Mouse (Mus musculus): Measurements from ENCODE around the gene Carmil2. TPM values are rescaled to one million over a fixed set of nuclear protein-coding genes. Genes with fewer than 3 reads are reported as not detected.
A peak's percentile ranks its signal among the peaks of the same experiment; 100 is the strongest.

Gene Carmil2
- polyA plus RNA-seq, 1 experiment from 2014 or later: 0.26 TPM

DNA sequence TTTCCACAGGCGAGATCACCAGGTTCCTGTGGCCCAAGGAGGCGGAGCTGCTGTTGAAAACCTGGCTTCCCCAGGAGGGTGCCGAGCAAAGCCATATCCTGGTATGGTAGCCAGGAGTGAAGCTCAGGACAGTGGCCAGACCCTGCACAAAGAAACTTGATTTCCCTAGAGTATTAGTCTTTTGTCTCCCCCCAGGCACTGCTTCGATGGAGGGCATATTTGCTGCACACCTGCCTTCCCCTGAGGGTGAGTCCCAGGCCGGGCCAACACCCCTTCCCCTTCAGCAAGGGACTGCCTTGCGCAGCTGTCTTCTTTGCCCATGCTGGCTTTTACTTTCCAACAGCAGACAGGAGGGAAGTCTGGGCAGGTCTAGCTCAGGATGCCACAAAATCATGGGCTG, 477 bp downstream of the Carmil2 start:
- Histone ChIP-seq H3K4me1 (replicated peaks) (peaks cover 6% of the 10 kb centered on the region), H3K27ac (no peak overlapping the region), H3K4me2 (peak overlapping the region; percentile 53; the same call in 1 of the 2 replicates), H3K4me3 (no peak overlapping the region), H3K36me3 (peaks cover 14% of the 10 kb centered on the region), H3K9me3 (replicated peaks) (no peaks in the 10 kb centered on the region), H3K9ac (no peak overlapping the region), H3K27me3 (peaks cover 16% of the 10 kb centered on the region)
- ATAC-seq (replicated peaks; ENCODE audit: insufficient number of reproducible peaks, insufficient read depth, low FRiP score, low read depth): no peak
- 66% methylated on average over 6 of the region's 6 CpGs for WGBS

DNA sequence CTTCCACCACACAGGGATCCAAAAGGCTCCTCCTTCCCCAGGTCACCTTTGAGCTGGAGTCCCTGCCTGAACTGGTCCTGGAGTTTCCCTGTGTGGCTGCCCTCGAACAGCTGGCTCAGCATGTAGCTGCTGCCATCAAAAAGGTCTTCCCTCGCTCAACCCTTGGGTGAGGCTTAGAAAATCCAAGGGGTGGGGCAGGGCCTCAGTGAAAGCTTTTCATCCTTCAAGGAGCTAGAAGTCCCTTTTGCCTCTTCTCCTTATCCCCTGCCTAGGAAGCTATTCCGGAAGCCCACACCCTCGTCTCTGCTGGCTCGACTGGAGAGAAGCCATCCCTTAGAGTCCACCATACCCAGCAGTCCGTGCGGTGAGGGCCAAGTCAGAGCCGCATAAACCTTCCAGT, 1.4 kb downstream of the Carmil2 start:
- no peak overlapping the region for H3K27ac ChIP-seq
- H3K27me3 ChIP-seq: peaks cover 16% of the 10 kb centered on the region
- H3K9ac ChIP-seq: no peak overlapping the region
- peaks cover 6% of the 10 kb centered on the region for H3K4me1 ChIP-seq (replicated peaks)
- WGBS: 58% methylated on average over 8 of the region's 8 CpGs
- no peaks in the 10 kb centered on the region for H3K9me3 ChIP-seq (replicated peaks)
- H3K4me3 ChIP-seq: no peak overlapping the region
- H3K36me3 ChIP-seq: peaks cover 8% of the 10 kb centered on the region; the same call in 1 of the 2 replicates
- H3K4me2 ChIP-seq: no peak overlapping the region
- no peak for ATAC-seq (replicated peaks; ENCODE audit: insufficient number of reproducible peaks, insufficient read depth, low FRiP score, low read depth)

DNA sequence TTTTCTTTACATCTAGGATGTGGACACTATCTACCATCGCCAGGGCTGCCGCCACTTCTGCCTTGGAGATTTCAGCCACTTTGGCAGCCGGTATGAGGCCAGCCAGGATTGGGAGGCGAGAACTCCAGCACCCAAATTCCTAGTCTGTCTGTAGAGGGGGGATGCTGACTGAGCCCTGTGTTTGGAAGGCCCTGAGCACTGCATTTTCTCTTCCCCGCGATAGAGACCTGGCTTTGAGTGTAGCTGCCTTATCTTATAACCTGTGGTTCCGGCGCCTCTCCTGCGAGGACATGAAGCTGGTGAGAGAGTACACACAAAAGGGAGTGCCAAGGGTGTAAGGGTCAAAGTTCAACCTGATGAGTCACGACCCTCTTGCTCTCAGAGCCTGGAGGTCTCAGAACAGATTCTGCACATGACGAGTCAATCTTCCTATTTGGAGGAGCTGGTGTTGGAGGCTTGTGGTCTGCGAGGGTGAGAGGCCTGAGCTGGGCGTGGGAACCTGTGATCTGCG, 2.2 kb downstream of the Carmil2 start:
- no peaks in the 10 kb centered on the region for H3K9me3 ChIP-seq (replicated peaks)
- H3K27me3 ChIP-seq: peaks cover 16% of the 10 kb centered on the region
- H3K4me1 ChIP-seq (replicated peaks): peaks cover 6% of the 10 kb centered on the region
- no peak overlapping the region for H3K27ac ChIP-seq
- H3K4me2 ChIP-seq: no peak overlapping the region
- WGBS: 38% methylated on average over 14 of the region's 14 CpGs
- no peak overlapping the region for H3K4me3 ChIP-seq
- H3K36me3 ChIP-seq: no peaks in the 10 kb centered on the region
- ATAC-seq (replicated peaks; ENCODE audit: insufficient number of reproducible peaks, insufficient read depth, low FRiP score, low read depth): no peak
- no peak overlapping the region for H3K9ac ChIP-seq

DNA sequence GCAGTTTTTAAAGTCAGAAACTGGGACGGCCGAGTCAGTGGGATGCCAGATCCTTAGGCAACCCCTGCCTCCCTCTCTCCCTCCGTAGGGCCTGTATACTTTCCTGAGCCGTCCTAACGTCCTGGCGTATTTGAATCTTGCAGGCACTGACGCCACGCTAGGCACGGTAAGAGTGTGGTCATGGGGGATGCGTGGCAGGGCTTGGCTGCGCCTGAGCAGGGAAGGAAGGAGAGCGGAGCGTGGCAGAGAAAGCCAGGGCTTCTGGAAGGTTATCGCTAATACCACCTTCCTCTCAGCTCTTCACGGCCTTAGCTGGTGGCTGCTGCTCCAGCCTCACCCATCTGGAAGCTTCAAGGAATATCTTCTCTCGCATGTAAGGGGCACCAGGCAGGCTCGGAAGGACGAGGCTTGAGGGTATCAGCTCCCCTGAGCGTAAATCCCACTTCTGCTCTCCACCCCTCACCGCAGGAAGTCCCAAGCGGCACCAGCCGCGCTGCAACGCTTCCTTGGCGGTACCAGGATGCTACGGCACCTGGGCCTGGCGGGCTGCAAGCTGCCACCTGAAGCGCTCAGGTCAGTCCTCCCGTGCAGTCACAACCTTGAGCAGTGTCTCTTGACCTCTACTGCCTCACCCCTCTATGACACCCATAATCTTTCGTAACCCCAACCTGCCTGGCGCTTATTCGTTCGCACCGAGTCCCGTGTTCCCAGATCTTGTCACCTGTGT, 3.3 kb downstream of the Carmil2 start:
- Histone ChIP-seq H3K4me3 (no peak overlapping the region), H3K9me3 (replicated peaks) (no peaks in the 10 kb centered on the region), H3K27ac (no peak overlapping the region), H3K4me2 (no peak overlapping the region), H3K36me3 (no peaks in the 10 kb centered on the region), H3K4me1 (replicated peaks) (peaks cover 16% of the 10 kb centered on the region), H3K27me3 (peaks cover 23% of the 10 kb centered on the region), H3K9ac (no peak overlapping the region)
- WGBS: 60% methylated on average over 35 of the region's 35 CpGs
- ATAC-seq (replicated peaks; ENCODE audit: insufficient number of reproducible peaks, insufficient read depth, low FRiP score, low read depth): no peak

DNA sequence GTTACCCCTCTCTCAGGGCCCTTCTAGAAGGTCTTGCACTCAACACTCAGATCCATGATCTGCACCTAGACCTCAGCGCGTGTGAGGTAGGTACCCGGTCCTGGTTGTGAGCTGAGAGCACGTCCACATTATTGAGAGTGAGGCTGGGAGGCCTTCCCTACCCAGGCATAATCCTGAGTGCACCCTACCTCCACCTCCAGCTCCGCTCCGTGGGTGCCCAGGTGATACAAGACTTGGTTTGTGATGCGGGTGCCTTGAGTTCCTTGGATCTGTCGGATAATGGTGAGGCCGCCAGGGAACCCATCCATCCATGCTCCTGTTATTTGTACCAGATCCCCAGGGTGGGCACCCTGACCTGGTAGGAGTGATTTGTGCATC, 3.9 kb downstream of the Carmil2 start:
- Histone ChIP-seq H3K27me3 (peaks cover 24% of the 10 kb centered on the region), H3K4me1 (replicated peaks) (peaks cover 17% of the 10 kb centered on the region), H3K9ac (no peak overlapping the region), H3K36me3 (no peaks in the 10 kb centered on the region), H3K4me3 (no peak overlapping the region), H3K4me2 (no peak overlapping the region), H3K27ac (no peak overlapping the region), H3K9me3 (replicated peaks) (no peaks in the 10 kb centered on the region)
- WGBS: 84% methylated on average over 9 of the region's 9 CpGs
- ATAC-seq (replicated peaks; ENCODE audit: insufficient number of reproducible peaks, insufficient read depth, low FRiP score, low read depth): no peak

DNA sequence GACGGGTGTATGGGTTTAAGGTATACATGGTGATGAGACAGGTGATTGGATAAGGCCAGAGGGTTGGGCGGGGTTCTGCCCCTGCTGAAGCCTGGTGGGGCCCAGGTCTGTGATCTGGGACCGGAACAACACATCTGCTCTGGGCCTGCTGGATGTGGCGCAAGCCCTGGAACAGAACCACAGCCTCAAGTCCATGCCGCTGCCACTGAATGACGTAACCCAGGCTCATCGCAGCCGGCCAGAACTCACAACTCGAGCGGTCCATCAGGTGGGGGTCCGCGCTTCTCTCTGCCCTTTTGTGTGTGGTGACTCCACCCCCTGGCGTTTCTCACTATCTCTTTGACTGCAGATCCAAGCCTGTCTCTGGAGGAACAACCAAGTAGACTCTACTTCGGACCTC, 4.9 kb downstream of the Carmil2 start:
- H3K27me3 ChIP-seq: peaks cover 30% of the 10 kb centered on the region
- H3K9ac ChIP-seq: no peak overlapping the region
- no peak overlapping the region for H3K4me2 ChIP-seq
- H3K9me3 ChIP-seq (replicated peaks): no peaks in the 10 kb centered on the region
- no peak overlapping the region for H3K27ac ChIP-seq
- no peak for ATAC-seq (replicated peaks; ENCODE audit: insufficient number of reproducible peaks, insufficient read depth, low FRiP score, low read depth)
- WGBS: 75% methylated on average over 14 of the region's 14 CpGs
- H3K36me3 ChIP-seq: no peaks in the 10 kb centered on the region
- no peak overlapping the region for H3K4me3 ChIP-seq
- H3K4me1 ChIP-seq (replicated peaks): peaks cover 13% of the 10 kb centered on the region

DNA sequence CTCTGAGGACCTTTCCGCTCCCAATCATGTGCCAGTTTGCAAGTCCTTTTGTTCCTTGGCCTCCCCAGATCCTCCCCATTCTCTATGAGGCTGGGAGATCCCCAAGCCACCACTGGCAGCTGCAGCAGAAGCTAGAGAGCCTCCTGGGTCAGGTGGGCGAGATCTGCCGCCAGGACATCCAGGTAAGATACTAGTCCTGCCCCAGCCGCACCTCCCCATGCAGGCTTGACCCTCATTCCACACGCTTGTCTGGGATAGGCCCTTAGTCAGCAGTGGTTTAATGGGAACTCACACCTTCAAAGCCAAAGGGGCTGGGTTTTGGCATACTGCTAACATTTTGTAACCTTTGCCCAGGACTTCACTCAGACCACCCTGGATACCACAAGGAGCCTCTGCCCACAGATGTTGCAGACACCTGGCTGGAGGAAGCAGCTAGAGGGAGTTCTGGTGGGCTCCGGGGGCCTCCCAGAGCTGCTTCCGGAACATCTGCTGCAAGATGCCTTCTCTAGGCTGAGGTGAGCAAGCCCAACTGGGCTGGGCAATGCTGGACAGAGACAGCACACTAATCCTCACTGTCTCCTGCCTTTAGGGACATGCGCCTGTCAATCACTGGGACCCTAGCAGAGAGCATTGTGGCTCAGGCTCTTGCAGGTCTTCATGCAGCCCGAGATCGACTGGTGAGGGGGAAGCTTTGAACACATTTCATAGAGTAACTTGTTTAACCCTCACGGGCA, 6.5 kb downstream of the Carmil2 start:
- no peak overlapping the region for H3K4me2 ChIP-seq
- H3K36me3 ChIP-seq: peaks cover 9% of the 10 kb centered on the region; the same call in 1 of the 2 replicates
- WGBS: 87% methylated on average over 11 of the region's 11 CpGs
- ATAC-seq (replicated peaks; ENCODE audit: insufficient number of reproducible peaks, insufficient read depth, low FRiP score, low read depth): no peak
- H3K27ac ChIP-seq: no peak overlapping the region
- peaks cover 10% of the 10 kb centered on the region for H3K4me1 ChIP-seq (replicated peaks)
- no peaks in the 10 kb centered on the region for H3K9me3 ChIP-seq (replicated peaks)
- no peak overlapping the region for H3K9ac ChIP-seq
- H3K27me3 ChIP-seq: peaks cover 25% of the 10 kb centered on the region
- no peak overlapping the region for H3K4me3 ChIP-seq

DNA sequence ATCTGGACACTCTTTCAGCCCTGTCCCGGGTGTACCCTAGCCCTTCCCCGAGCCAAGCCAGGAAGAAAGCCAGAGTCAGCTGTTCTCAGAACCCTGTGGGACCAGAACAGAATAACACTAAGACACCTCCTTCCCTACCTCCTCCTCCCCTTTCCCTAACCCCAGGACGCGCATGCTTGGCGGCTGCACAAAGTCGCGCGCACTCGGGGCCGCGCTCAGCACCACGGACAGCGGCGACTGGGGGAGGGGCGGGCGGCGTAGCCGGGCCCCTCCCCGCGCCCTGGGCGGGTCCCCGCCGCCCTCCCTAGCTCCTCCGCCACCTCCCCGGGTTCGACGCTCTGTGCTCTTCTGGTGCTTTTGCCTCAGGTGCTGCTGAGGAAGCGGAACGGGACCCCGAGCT, 7.6 kb downstream of the Carmil2 start:
- peak overlapping the region; percentile 88 for H3K4me2 ChIP-seq
- WGBS: 7% methylated on average over 30 of the region's 30 CpGs
- H3K9ac ChIP-seq: peak overlapping the region; percentile 31; the same call in 1 of the 2 replicates
- peaks cover 10% of the 10 kb centered on the region for H3K4me1 ChIP-seq (replicated peaks)
- no peak overlapping the region for H3K27ac ChIP-seq
- ATAC-seq (replicated peaks; ENCODE audit: insufficient number of reproducible peaks, insufficient read depth, low FRiP score, low read depth): no peak; the same call in 1 of the 2 replicates
- no peaks in the 10 kb centered on the region for H3K9me3 ChIP-seq (replicated peaks)
- H3K27me3 ChIP-seq: peaks cover 24% of the 10 kb centered on the region
- H3K4me3 ChIP-seq: peak overlapping the region; percentile 49
- peaks cover 19% of the 10 kb centered on the region; the same call in 1 of the 2 replicates for H3K36me3 ChIP-seq

DNA sequence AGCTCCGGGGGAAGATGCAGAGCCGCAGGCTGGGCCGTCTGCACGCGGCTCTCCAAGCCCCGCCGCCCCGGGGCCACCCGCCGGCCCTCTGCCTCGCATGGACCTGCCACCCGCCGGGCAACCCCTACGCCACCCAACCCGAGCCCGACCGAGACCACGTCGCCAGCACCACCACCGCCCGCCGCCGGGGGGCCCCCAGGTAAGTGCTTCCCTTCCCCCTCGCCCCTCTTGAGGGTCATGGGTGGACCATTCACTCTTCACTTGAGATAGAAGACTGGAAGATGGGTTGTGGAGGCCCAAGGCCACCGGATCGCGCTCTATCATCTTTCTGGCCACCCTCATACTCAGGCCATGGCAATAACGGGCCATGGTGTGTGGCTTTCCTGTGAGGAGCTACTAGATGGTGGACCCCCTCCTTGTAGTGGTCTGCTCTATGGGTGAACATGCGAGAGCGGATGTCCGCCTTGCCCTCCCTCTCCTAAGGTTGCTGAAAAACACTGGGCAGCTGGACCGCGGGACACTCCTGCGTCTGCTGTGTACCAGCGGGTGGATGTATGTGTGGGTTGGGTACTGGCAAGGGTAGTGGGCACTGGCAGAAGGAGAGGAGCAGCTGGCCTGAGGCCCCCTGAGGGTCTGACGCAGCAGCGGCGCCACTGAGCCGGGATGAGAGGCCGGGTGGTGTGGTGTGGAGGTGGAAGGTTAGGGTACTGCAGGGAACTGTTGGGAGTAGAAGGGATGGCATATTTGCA, 8.2 kb downstream of the Carmil2 start:
- peak overlapping the region; percentile 88 for H3K4me2 ChIP-seq
- peaks cover 22% of the 10 kb centered on the region; the same call in 1 of the 2 replicates for H3K36me3 ChIP-seq
- peak overlapping the region; percentile 49 for H3K4me3 ChIP-seq
- H3K27ac ChIP-seq: no peak overlapping the region
- H3K9ac ChIP-seq: peak overlapping the region; percentile 31; the same call in 1 of the 2 replicates
- WGBS: 11% methylated on average over 40 of the region's 40 CpGs
- ATAC-seq (replicated peaks; ENCODE audit: insufficient number of reproducible peaks, insufficient read depth, low FRiP score, low read depth): no peak
- peaks cover 23% of the 10 kb centered on the region for H3K27me3 ChIP-seq
- H3K4me1 ChIP-seq (replicated peaks): peaks cover 10% of the 10 kb centered on the region
- no peaks in the 10 kb centered on the region for H3K9me3 ChIP-seq (replicated peaks)

DNA sequence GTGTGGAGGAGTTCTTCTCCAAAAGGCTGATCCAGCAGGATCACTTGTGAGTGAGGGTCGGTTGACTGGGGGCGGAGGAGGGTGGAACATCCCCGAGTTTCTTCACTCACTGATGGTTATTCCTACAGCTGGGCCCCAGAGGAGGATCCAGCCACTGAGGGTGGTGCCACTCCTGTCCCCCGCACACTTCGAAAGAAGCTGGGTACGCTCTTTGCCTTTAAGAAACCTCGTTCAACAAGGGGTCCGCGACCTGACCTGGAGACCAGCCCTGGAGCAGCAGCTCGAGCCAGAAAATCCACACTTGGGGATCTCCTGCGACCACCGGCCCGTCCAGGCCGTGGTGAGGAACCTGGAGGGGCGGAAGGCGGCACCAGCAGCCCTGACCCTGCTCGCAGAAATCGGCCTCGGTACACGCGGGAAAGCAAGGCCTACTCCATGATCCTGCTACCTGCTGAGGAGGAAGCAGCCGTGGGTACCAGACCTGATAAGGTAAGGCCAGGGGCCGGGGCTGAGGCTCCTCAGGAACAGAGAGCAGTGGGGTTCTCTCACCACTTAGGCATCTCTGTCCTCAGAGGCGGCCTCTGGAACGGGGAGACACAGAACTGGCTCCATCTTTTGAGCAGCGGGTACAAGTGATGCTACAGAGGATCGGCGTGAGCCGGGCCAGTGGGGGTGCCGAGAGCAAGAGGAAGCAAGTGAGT, 9.2 kb downstream of the Carmil2 start:
- Histone ChIP-seq H3K4me3 (no peak overlapping the region), H3K27me3 (peaks cover 13% of the 10 kb centered on the region), H3K4me1 (replicated peaks) (peaks cover 16% of the 10 kb centered on the region), H3K36me3 (peaks cover 22% of the 10 kb centered on the region; the same call in 1 of the 2 replicates), H3K9me3 (replicated peaks) (no peaks in the 10 kb centered on the region), H3K27ac (no peak overlapping the region), H3K4me2 (no peak overlapping the region), H3K9ac (no peak overlapping the region)
- 70% methylated on average over 30 of the region's 30 CpGs for WGBS
- ATAC-seq (replicated peaks; ENCODE audit: insufficient number of reproducible peaks, insufficient read depth, low FRiP score, low read depth): no peak

All from heart, embryonic 15.5 days (tissue).